Mouse (Mus musculus): Measurements from ENCODE around the gene Tbx10.
"Not testable (repeated sequence)": the region's sequence is repeated elsewhere in the genome, so short reads cannot be mapped to it uniquely, and the experiment has no call there.

Tbx10 gene

DNA sequence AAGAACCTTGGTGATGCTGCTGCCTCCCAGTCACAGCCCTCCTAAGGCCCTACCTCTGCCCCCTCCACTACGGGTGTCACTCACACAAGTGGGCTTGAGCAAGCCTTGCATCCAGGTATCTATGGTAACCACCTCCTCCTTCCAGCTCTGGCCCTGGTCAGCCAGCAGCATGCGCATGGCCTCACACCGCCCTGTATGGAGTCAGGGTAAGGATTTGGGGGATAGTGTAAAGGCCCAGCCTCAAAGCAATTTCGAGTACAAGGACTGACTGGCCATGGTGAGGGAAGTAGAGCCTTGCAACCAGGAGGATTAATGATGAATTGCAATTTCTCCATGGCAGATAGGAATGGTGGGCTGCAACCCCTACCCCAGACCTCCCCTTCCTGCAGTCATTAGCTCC, 48.9 kb downstream of the Tbx10 start:
- not testable (repeated sequence) for DNase-seq (ENCODE audit: extremely low spot score, low spot score)

DNA sequence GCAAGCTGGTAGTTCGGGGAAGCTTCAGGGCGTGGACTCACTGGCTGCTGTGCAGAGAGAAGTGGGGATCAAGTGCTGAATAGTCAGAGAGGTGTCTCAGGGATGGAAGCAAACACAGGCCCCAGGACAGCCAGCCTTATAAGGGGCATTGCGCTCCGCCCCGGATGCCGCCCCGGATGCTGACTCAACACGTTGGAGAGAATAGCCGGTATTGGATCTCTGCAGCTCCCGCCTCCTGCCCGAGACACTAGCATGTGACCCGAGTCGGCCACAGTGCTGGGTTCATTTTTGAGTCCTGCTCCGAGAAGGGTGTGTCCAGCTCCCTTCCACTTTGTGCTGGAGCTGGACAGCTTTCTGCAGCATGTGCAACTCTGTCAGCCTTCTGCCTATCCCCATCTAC, 49.6 kb downstream of the Tbx10 start:
- DNase-seq (ENCODE audit: extremely low spot score, low spot score) = no peak

DNA sequence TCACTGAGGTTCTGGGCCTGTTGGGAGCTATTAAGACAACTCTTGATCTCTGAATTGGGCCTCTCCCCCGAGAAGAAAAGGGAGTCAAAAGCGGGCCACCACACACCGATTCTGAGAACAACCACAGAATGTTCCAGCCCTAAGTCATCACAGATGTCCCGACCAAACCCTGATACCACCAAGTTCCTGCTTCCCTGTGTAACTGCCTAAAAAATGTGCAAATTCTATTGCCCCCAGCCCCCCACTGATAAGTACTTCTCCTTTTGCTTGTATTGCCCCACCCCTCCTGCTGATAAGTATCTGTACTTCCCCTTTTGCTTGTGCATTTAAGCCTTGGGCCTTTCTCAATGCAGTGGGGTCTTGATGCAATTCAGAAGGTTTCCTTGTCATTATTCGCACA, 51.6 kb downstream of the Tbx10 start:
- DNase-seq (ENCODE audit: extremely low spot score, low spot score) = not testable (repeated sequence)

DNA sequence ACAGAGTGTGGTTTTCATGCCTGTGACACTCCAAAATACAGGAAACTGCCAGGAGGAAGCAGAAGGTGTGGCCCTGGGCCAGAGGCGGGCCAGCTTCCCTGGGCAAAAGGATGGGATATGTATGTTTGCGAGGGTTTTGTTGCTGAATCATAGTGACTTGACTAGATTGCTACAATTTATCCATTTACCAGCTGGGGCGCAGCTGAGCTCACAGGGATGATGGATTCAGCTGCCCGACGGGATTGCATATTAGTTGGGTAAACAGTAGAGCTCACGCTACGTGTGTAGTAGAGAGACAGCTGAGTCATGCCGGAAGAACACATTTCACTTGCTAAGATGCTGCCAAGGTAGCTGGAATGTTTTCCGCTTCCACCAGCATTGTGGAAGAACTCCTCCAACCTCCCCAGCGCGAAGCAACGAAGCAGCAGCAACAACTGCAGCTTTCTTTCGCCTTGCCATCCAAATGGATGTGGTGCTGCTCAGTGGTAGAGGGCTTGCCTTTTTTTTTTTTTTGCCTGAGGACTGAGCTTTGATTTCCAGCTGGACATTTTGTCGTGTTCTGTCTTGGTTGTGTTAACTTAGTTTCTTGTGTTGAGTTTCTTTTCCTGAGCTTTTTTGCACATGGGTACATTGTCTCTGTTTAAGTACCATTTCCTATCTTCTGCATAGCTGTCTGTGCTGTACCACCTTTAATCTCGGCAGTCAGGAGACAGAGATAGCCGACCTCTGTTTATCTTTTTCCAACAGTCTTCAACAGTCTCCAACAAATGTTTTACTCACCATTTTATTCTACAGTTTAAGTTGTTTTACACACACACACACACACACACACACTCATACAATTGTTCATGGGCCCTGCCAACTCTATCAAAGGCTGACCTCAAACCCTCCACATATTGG, 53.7 kb downstream of the Tbx10 start, which contains the start of gene Gstp2:
Gene Gstp2, minus strand, starts transcription at position 58 of the 900 bp plus-strand sequence.
- no peak for DNase-seq (ENCODE audit: extremely low spot score, low spot score)

DNA sequence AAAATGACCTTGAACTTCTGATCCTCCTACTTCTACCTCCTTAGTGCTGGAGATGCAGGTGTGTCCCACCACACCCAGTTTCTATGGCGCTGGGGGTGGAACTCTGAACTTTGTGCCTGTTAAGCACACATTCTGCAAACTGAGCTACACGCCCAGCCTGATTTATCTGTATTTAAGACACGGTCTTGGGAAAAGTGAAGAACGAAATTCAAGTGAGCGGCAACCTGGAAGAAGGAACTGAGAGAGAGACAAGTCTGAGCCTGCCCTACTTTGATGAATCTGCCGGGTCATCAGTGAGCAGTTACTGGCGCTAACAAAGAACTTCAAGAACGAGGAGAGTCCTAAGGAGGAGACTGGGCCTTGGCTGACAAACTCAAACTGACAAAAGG, 54.3 kb downstream of the Tbx10 start:
- no peak for DNase-seq (ENCODE audit: extremely low spot score, low spot score)

DNA sequence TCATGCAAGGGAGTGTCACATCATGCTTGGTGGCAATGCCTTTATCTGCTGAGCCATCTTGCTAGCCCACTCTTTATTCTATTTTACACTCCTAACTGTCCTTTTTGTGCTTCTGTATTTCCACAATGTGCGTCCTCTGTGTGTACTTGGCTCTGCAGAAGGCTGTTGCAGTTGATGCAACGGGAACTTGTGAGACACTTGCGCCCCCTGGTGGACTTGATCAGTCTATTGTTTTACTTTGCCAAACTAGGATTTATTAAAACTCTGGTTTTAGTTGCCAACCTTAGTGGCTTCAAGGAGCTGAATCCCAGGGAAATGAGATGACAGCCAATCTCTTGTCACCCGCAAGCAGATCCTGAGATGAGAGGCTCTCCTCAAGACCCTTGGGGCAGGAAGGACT, 55.3 kb downstream of the Tbx10 start:
- peak; percentile 80 for DNase-seq (ENCODE audit: extremely low spot score, low spot score)

DNA sequence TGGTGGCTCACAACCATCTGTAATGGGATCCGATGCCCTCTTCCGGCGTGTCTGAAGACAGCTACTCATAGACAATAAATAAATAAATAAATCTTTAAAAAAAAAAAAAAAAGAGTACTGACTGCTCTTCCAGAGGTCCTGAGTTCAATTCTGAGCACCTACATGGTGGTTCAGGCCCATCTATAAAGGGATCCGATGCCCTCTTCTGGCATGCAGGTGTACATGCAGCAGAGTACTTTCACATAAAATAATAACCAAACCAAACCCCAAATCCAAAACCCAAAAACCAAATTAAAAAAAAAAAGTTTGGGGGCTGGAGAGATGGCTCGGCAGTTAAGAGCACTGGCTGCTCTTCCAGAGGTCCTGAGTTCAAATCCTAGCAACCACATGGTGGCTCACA, 56.5 kb downstream of the Tbx10 start:
- DNase-seq (ENCODE audit: extremely low spot score, low spot score) = not testable (repeated sequence)

All from neural tube, embryonic 10.5 days (tissue).